Mouse (Mus musculus) stomach, embryonic 14.5 days (tissue): ENCODE measurements around the gene Ybey. TPM values are rescaled to one million over a fixed set of nuclear protein-coding genes. Genes with fewer than 3 reads are reported as not detected.

Experiments
- ATAC-seq: fragments of 200-750 bp; cut with Nextera tagmentation; 2 replicates; pipeline ENCODE4 v1.8.0; 2017; ENCODE audit warnings: low read depth, moderate TSS enrichment; ENCODE audit not compliant: insufficient number of reproducible peaks, insufficient read depth, low FRiP score
- H3K27ac ChIP-seq: fragments of 300-500 bp; sonication (generic); 2 replicates; pipeline ENCODE4 v1.5.1; 2014; ENCODE audit warnings: mild to moderate bottlenecking, low read length, moderate library complexity, mixed read lengths
- H3K27me3 ChIP-seq: fragments of 300-500 bp; sonication (generic); 2 replicates; pipeline ENCODE4 v1.6.1; 2014; ENCODE audit warnings: low read length, control low read depth, mixed read lengths; ENCODE audit not compliant: control insufficient read depth, insufficient read depth
- H3K36me3 ChIP-seq: fragments of 300-500 bp; sonication (generic); 2 replicates; pipeline ENCODE4 v1.6.1; 2014; ENCODE audit warnings: mild to moderate bottlenecking, control low read depth, low read length, moderate library complexity, mixed read lengths; ENCODE audit not compliant: control insufficient read depth, insufficient read depth
- H3K4me1 ChIP-seq: fragments of 300-500 bp; sonication (generic); 2 replicates; pipeline ENCODE4 v1.6.1; 2014; ENCODE audit warnings: low read length, control low read depth, mixed read lengths; ENCODE audit not compliant: control insufficient read depth, insufficient read depth
- H3K4me2 ChIP-seq: fragments of 300-500 bp; sonication (generic); replicated peaks from 2 replicates; pipeline ENCODE4 v1.6.1; 2014; ENCODE audit warnings: low read depth, low read length, control low read depth
- H3K4me3 ChIP-seq: fragments of 300-500 bp; sonication (generic); 2 replicates; pipeline ENCODE4 v1.5.1; 2014; ENCODE audit warnings: low read depth, low read length, control low read depth
- H3K9ac ChIP-seq: fragments of 300-500 bp; sonication (generic); replicated peaks from 2 replicates; pipeline ENCODE4 v1.6.1; 2014; ENCODE audit warnings: low read depth, mild to moderate bottlenecking, control low read depth, low read length, moderate library complexity, mixed read lengths
- H3K9me3 ChIP-seq: fragments of 300-500 bp; sonication (generic); 2 replicates; pipeline ENCODE4 v1.6.1; 2016; ENCODE audit warnings: low read depth, low read length, control low read depth; ENCODE audit not compliant: control insufficient read depth
- WGBS: fragments of 180-500 bp; shearing (Covaris S2); extraction: QIAGEN DNeasy Blood & Tissue Kit; methylation state at CpG from one replicate; pipeline ENCODE4 v1.1.7; 2014; 5-methylcytosine and 5-hydroxymethylcytosine counted together
- polyA plus RNA-seq: library from polyadenylated mRNA; unstranded; fragments of >200 nt; fragmentation: Nextera tagmentation; extraction: Ambion mirVana; gene quantifications from 2 replicates; pipeline ENCODE4 v1.2.1, GENCODE M21; 2014

The Ybey gene
- polyA plus RNA-seq, 1 experiment from 2014 or later, result 5.8 TPM

- Histone ChIP-seq H3K27me3 (no peaks in the 10 kb centered on the region), H3K4me1 (no peaks in the 10 kb centered on the region), H3K4me2 (no peak overlapping the region), H3K4me3 (no peak overlapping the region), H3K36me3 (no peaks in the 10 kb centered on the region), H3K27ac (no peak overlapping the region), H3K9ac (no peak overlapping the region), H3K9me3 (peaks cover 3% of the 10 kb centered on the region; the same call in 1 of the 2 replicates)
- ATAC-seq, result no peak
- 51% methylated on average over 5 of the region's 5 CpGs for WGBS
These were observed 13.6 kb downstream of the Ybey start for GRCm38 (mm10) chr10:76455289-76455688.

- H3K4me2 ChIP-seq, result no peak within 1 kb of the TSS
- no peak within 1 kb of the TSS for H3K9ac ChIP-seq
- H3K4me3 ChIP-seq, result no peak within 1 kb of the TSS
- H3K36me3 ChIP-seq, result no peaks in the 10 kb centered on the region
- no peaks in the 10 kb centered on the region for H3K9me3 ChIP-seq
- WGBS, result 67% methylated on average over 5 of the region's 5 CpGs
- H3K27ac ChIP-seq, result no peak within 1 kb of the TSS
- no peak for ATAC-seq
- H3K4me1 ChIP-seq, result no peaks in the 10 kb centered on the region
- no peaks in the 10 kb centered on the region for H3K27me3 ChIP-seq
These were observed 20.1 kb downstream of the Ybey start, which contains the start of gene 2610028H24Rik for GRCm38 (mm10) chr10:76448851-76449250. TSS of gene 2610028H24Rik (plus strand) at chr10:76449081.

GRCm38 (mm10) chr10:76447406-76448229 is 21.3 kb downstream of the Ybey start:
- no peak overlapping the region for H3K9ac ChIP-seq
- H3K27ac ChIP-seq, result no peak overlapping the region
- WGBS, result 77% methylated on average over 15 of the region's 15 CpGs

GRCm38 (mm10) chr10:76445996-76446681 is 22.8 kb downstream of the Ybey start:
- Histone ChIP-seq H3K27me3 (no peaks in the 10 kb centered on the region), H3K36me3 (no peaks in the 10 kb centered on the region), H3K27ac (no peak overlapping the region), H3K4me1 (no peaks in the 10 kb centered on the region), H3K4me2 (no peak overlapping the region), H3K9me3 (no peaks in the 10 kb centered on the region), H3K4me3 (no peak overlapping the region), H3K9ac (no peak overlapping the region)
- WGBS, result 72% methylated on average over 4 of the region's 4 CpGs
- no peak for ATAC-seq

More at GRCm38 (mm10) chr10:76447406-76448229, 21.3 kb downstream of the Ybey start:
- Histone ChIP-seq H3K4me1 (no peaks in the 10 kb centered on the region), H3K4me3 (no peak overlapping the region), H3K9me3 (no peaks in the 10 kb centered on the region), H3K4me2 (no peak overlapping the region), H3K27me3 (no peaks in the 10 kb centered on the region), H3K36me3 (no peaks in the 10 kb centered on the region)
- ATAC-seq, result no peak

- WGBS, result under 1% methylated on average over 78 of the region's 78 CpGs
- no peaks in the 10 kb centered on the region for H3K27me3 ChIP-seq
- ATAC-seq, result peak; percentile 98
These were observed 26.5 kb downstream of the Ybey start, which contains the start of gene Pcnt for GRCm38 (mm10) chr10:76442178-76443088. TSS of gene Pcnt (minus strand) at chr10:76442786.

GRCm38 (mm10) chr10:76440281-76440680 is 28.6 kb downstream of the Ybey start, which contains the start of gene AC141477.1:
TSS of gene AC141477.1 (minus strand) at chr10:76440444.
- WGBS, result 93% methylated on average over 17 of the region's 17 CpGs
- ATAC-seq, result no peak
- H3K9ac ChIP-seq, result no peak within 1 kb of the TSS
- no peak within 1 kb of the TSS; the same call in 1 of the 2 replicates for H3K27ac ChIP-seq
- no peaks in the 10 kb centered on the region for H3K27me3 ChIP-seq
- no peak within 1 kb of the TSS for H3K4me2 ChIP-seq
- no peaks in the 10 kb centered on the region for H3K4me1 ChIP-seq
- no peak within 1 kb of the TSS for H3K4me3 ChIP-seq
- no peaks in the 10 kb centered on the region for H3K9me3 ChIP-seq
- H3K36me3 ChIP-seq, result peaks cover 17% of the 10 kb centered on the region

More at GRCm38 (mm10) chr10:76442178-76443088, 26.5 kb downstream of the Ybey start, which contains the start of gene Pcnt:
- no peaks in the 10 kb centered on the region for H3K9me3 ChIP-seq
- H3K27ac ChIP-seq, result peak within 1 kb of the TSS; percentile 97
- peak within 1 kb of the TSS; percentile 78 for H3K9ac ChIP-seq
- H3K4me3 ChIP-seq, result peak within 1 kb of the TSS; percentile 91
- peak within 1 kb of the TSS; percentile 62 for H3K4me2 ChIP-seq
- no peaks in the 10 kb centered on the region for H3K4me1 ChIP-seq
- H3K36me3 ChIP-seq, result peaks cover 6% of the 10 kb centered on the region; the same call in 1 of the 2 replicates

- Histone ChIP-seq H3K4me1 (no peaks in the 10 kb centered on the region), H3K9ac (no peak overlapping the region), H3K27ac (no peak overlapping the region; the same call in 1 of the 2 replicates), H3K4me2 (no peak overlapping the region), H3K4me3 (no peak overlapping the region), H3K36me3 (peaks cover 27% of the 10 kb centered on the region), H3K9me3 (no peaks in the 10 kb centered on the region), H3K27me3 (no peaks in the 10 kb centered on the region)
- no peak for ATAC-seq
- WGBS, result 76% methylated on average over 9 of the region's 9 CpGs
These were observed 29.6 kb downstream of the Ybey start for GRCm38 (mm10) chr10:76439107-76439890.
